Mouse (Mus musculus) ES-Bruce4 (cell line): ENCODE data around the gene Mroh2a.

Experiments used
- CTCF ChIP-seq: IDR thresholded peaks from one replicate; pipeline ENCODE4 v1.8.1; 2011; ENCODE audit warnings: low read depth, low read length
- EP300 ChIP-seq: IDR thresholded peaks from 2 replicates; pipeline ENCODE4 v1.6.1; 2011; ENCODE audit warnings: low read depth, low read length; ENCODE audit not compliant: insufficient read depth
- POLR2A ChIP-seq: IDR thresholded peaks from one replicate; pipeline ENCODE4 v1.8.1; 2011; ENCODE audit warnings: low read length; ENCODE audit not compliant: insufficient read depth

- TF ChIP-seq CTCF = no peak
- no peak for TF ChIP-seq POLR2A
- TF ChIP-seq EP300 = no peak
These were observed 35.5 kb downstream of the Mroh2a start for GRCm38 (mm10) chr1:88262255-88262654.
